ENCODE assay signal across 19 mouse cellular contexts in genomic region chr13:119178212-119178611, GRCm38 (mm10).
"Had no signal": no experiment of that assay in that cellular context is flagged by ENCODE, and none has a peak within 500 bp of the region (broad histone marks: within the 10 kb centered on the region; RNA-seq: fewer than 3 reads in every experiment).

No protein-coding gene starts in this region.

- H3K36me3 ChIP-seq: intestine, embryonic 15.5 days; limb, embryonic 12.5 days; limb, embryonic 15.5 days; liver, embryonic 12.5 days; liver, embryonic 15.5 days; midbrain, embryonic 10.5 days; neural tube, embryonic 13.5 days; stomach, embryonic 15.5 days had no signal

- H3K9me3 ChIP-seq: intestine, embryonic 15.5 days; limb, embryonic 12.5 days; limb, embryonic 15.5 days; liver, embryonic 12.5 days; liver, embryonic 15.5 days; megakaryocyte, embryonic 14.5 days; midbrain, embryonic 10.5 days; neural tube, embryonic 13.5 days; stomach, embryonic 15.5 days had no signal

- ATAC-seq: intestine, embryonic 15.5 days; liver, embryonic 12.5 days had no signal

- H3K27ac ChIP-seq: intestine, embryonic 15.5 days; limb, embryonic 12.5 days; liver, embryonic 12.5 days; liver, embryonic 15.5 days; midbrain, embryonic 10.5 days; neural tube, embryonic 13.5 days; stomach, embryonic 15.5 days had no signal

- H3K27me3 ChIP-seq: intestine, embryonic 15.5 days; limb, embryonic 12.5 days; limb, embryonic 15.5 days; liver, embryonic 12.5 days; liver, embryonic 15.5 days; megakaryocyte, embryonic 14.5 days; neural tube, embryonic 13.5 days; stomach, embryonic 15.5 days had no signal

- DNase-seq: kidney, adult 11 months; kidney, adult 8-10 months; kidney, postnatal 10 days; kidney, postnatal 4 days; left cerebral cortex, postnatal 4 days; midbrain, embryonic 14.5 days; retina, postnatal 1 day; right cerebral cortex, postnatal 25 days; spleen, adult 18-20 months; thymus, postnatal 36 days had no signal

- H3K4me3 ChIP-seq: intestine, embryonic 15.5 days; limb, embryonic 12.5 days; limb, embryonic 15.5 days; liver, embryonic 12.5 days; liver, embryonic 15.5 days; megakaryocyte, embryonic 14.5 days; midbrain, embryonic 10.5 days; neural tube, embryonic 13.5 days; stomach, embryonic 15.5 days had no signal

- H3K4me1 ChIP-seq: intestine, embryonic 15.5 days; limb, embryonic 12.5 days; liver, embryonic 12.5 days; liver, embryonic 15.5 days; midbrain, embryonic 10.5 days; neural tube, embryonic 13.5 days; stomach, embryonic 15.5 days had no signal

- H3K4me2 ChIP-seq: intestine, embryonic 15.5 days; limb, embryonic 12.5 days; limb, embryonic 15.5 days; liver, embryonic 12.5 days; liver, embryonic 15.5 days; neural tube, embryonic 13.5 days; stomach, embryonic 15.5 days had no signal

- H3K9ac ChIP-seq: intestine, embryonic 15.5 days; limb, embryonic 12.5 days; limb, embryonic 15.5 days; liver, embryonic 12.5 days; liver, embryonic 15.5 days; neural tube, embryonic 13.5 days; stomach, embryonic 15.5 days had no signal
